Mouse (Mus musculus): ENCODE data around the gene Slc9b1. TPM values are rescaled to one million over a fixed set of nuclear protein-coding genes. Genes with fewer than 3 reads are reported as not detected.
A peak's percentile ranks its signal among the peaks of the same experiment; 100 is the strongest.

Slc9b1 gene
- polyA plus RNA-seq (2014; fragmentation: Nextera tagmentation; extraction: Ambion mirVana) = 0.17 TPM in 1 of 2 replicates, not detected in the other

DNA sequence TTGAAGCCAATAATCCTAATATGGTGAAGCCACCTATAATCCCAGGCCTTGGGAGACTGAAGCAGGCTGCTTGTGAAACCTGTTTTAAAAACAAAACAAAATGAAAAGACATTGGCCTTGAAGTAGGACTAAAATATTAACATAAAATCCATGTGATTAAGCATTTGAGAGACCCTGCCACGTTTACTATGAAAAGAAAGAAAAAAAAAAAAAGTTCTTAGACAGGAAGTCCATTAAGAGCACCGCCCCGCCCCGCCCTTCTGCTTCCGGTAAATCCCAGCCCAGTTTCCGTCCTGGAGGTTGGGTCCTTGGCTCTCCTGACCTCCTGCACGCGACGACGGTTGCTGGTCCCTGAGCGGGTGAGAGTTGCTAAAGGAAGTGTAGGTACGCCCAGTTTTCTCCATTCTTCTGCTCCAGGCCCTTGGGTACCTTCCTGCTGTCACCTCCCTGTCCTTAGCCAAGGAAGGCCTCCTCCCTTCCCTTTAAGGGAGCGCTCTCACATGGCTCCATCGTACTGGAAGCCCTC lies at the start of gene Slc9b1:
Gene Slc9b1, plus strand, starts transcription at position 291 of the 526 bp plus-strand sequence.
- no peak within 1 kb of the TSS for H3K4me2 ChIP-seq (ENCODE audit: low read depth)
- DNase-seq (ENCODE audit: low spot score) (no peak), ATAC-seq (ENCODE audit: insufficient read depth, low FRiP score, low TSS enrichment) (no peak)
- no peaks in the 10 kb centered on the region for H3K36me3 ChIP-seq (ENCODE audit: control insufficient read depth, insufficient read depth, low read length)
- H3K9me3 ChIP-seq (ENCODE audit: control insufficient read depth, low read length) = no peaks in the 10 kb centered on the region
- H3K27ac ChIP-seq (ENCODE audit: low read depth, low read length) = no peak within 1 kb of the TSS
- WGBS = 86% methylated on average over 14 of the region's 14 CpGs
- no peaks in the 10 kb centered on the region for H3K4me1 ChIP-seq (ENCODE audit: control insufficient read depth, insufficient read depth, low read length)
- no peak within 1 kb of the TSS for H3K9ac ChIP-seq (ENCODE audit: low read length)
- H3K27me3 ChIP-seq (ENCODE audit: control insufficient read depth, insufficient read depth, low read length) = no peaks in the 10 kb centered on the region
- H3K4me3 ChIP-seq (ENCODE audit: low read depth, low read length) = no peak within 1 kb of the TSS

GRCm38 (mm10) chr3:135298560-135298959 lies 49.3 kb upstream of the Slc9b1 start:
- Histone ChIP-seq H3K27me3 (ENCODE audit: control insufficient read depth, insufficient read depth, low read length) (no peaks in the 10 kb centered on the region), H3K27ac (ENCODE audit: low read depth, low read length) (no peak overlapping the region), H3K9me3 (ENCODE audit: control insufficient read depth, low read length) (no peaks in the 10 kb centered on the region), H3K9ac (ENCODE audit: low read length) (no peak overlapping the region), H3K4me1 (ENCODE audit: control insufficient read depth, insufficient read depth, low read length) (no peaks in the 10 kb centered on the region), H3K36me3 (ENCODE audit: control insufficient read depth, insufficient read depth, low read length) (no peaks in the 10 kb centered on the region), H3K4me3 (ENCODE audit: low read depth, low read length) (no peak overlapping the region), H3K4me2 (ENCODE audit: low read depth) (no peak overlapping the region)
- DNase-seq (ENCODE audit: low spot score) (no peak), ATAC-seq (ENCODE audit: insufficient read depth, low FRiP score, low TSS enrichment) (no peak)
- 90% methylated on average over 3 of the region's 3 CpGs for WGBS

DNA sequence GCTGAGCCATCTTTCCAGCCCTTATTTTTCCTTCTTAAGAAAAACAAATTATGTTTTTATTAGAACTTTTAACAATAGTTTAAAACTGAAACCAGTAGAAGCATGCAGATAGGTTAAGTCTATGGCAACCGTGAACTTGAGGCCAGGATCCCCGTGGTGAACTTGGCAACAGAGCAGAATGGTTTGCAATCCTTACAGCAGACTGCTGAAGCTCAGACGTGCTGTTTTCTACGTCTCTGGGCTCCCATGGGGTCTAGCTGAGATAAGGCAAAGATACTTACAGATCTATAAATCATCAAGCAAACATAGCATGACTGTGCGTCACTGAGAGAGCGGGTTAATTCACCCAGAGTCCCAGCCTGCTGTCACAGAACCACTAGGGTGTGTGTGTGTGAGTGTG lies 47.7 kb upstream of the Slc9b1 start:
- H3K9me3 ChIP-seq (ENCODE audit: control insufficient read depth, low read length) = no peaks in the 10 kb centered on the region
- H3K27me3 ChIP-seq (ENCODE audit: control insufficient read depth, insufficient read depth, low read length) = no peaks in the 10 kb centered on the region
- no peak overlapping the region for H3K27ac ChIP-seq (ENCODE audit: low read depth, low read length)
- DNase-seq (ENCODE audit: low spot score) (no peak), ATAC-seq (ENCODE audit: insufficient read depth, low FRiP score, low TSS enrichment) (no peak)
- H3K4me2 ChIP-seq (ENCODE audit: low read depth) = no peak overlapping the region
- no peak overlapping the region for H3K9ac ChIP-seq (ENCODE audit: low read length)
- 63% methylated on average over 6 of the region's 6 CpGs for WGBS
- no peaks in the 10 kb centered on the region for H3K36me3 ChIP-seq (ENCODE audit: control insufficient read depth, insufficient read depth, low read length)
- H3K4me3 ChIP-seq (ENCODE audit: low read depth, low read length) = no peak overlapping the region
- H3K4me1 ChIP-seq (ENCODE audit: control insufficient read depth, insufficient read depth, low read length) = no peaks in the 10 kb centered on the region; the same call in 1 of the 2 replicates

- no peak for ATAC-seq (ENCODE audit: insufficient read depth, low FRiP score, low TSS enrichment)
- Histone ChIP-seq H3K27ac (ENCODE audit: low read depth, low read length) (no peak overlapping the region), H3K4me2 (ENCODE audit: low read depth) (no peak overlapping the region), H3K4me1 (ENCODE audit: control insufficient read depth, insufficient read depth, low read length) (no peaks in the 10 kb centered on the region; the same call in 1 of the 2 replicates), H3K36me3 (ENCODE audit: control insufficient read depth, insufficient read depth, low read length) (no peaks in the 10 kb centered on the region), H3K9me3 (ENCODE audit: control insufficient read depth, low read length) (no peaks in the 10 kb centered on the region), H3K27me3 (ENCODE audit: control insufficient read depth, insufficient read depth, low read length) (no peaks in the 10 kb centered on the region), H3K4me3 (ENCODE audit: low read depth, low read length) (no peak overlapping the region), H3K9ac (ENCODE audit: low read length) (no peak overlapping the region)
- WGBS = 18% methylated on average over 6 of the region's 6 CpGs
- DNase-seq (ENCODE audit: low spot score) = no peak
These were observed 43.8 kb upstream of the Slc9b1 start for GRCm38 (mm10) chr3:135304060-135304459.

- Histone ChIP-seq H3K4me1 (ENCODE audit: control insufficient read depth, insufficient read depth, low read length) (no peaks in the 10 kb centered on the region; the same call in 1 of the 2 replicates), H3K9me3 (ENCODE audit: control insufficient read depth, low read length) (no peaks in the 10 kb centered on the region), H3K27ac (ENCODE audit: low read depth, low read length) (no peak overlapping the region), H3K36me3 (ENCODE audit: control insufficient read depth, insufficient read depth, low read length) (no peaks in the 10 kb centered on the region), H3K4me3 (ENCODE audit: low read depth, low read length) (no peak overlapping the region), H3K4me2 (ENCODE audit: low read depth) (peak overlapping the region; percentile 12; the same call in 1 of the 2 replicates), H3K27me3 (ENCODE audit: control insufficient read depth, insufficient read depth, low read length) (no peaks in the 10 kb centered on the region), H3K9ac (ENCODE audit: low read length) (no peak overlapping the region)
- WGBS = 20% methylated on average over 9 of the region's 9 CpGs
- ATAC-seq (ENCODE audit: insufficient read depth, low FRiP score, low TSS enrichment) (no peak), DNase-seq (ENCODE audit: low spot score) (no peak)
These were observed 43.3 kb upstream of the Slc9b1 start for GRCm38 (mm10) chr3:135304566-135304965.

- peak within 1 kb of the TSS; percentile 53 for H3K4me2 ChIP-seq (ENCODE audit: low read depth)
- ATAC-seq (ENCODE audit: insufficient read depth, low FRiP score, low TSS enrichment) (peak; percentile 73), DNase-seq (ENCODE audit: low spot score) (peak; percentile 48)
- 11% methylated on average over 26 of the region's 28 CpGs for WGBS
- peak within 1 kb of the TSS; percentile 23 for H3K4me3 ChIP-seq (ENCODE audit: low read depth, low read length)
- no peak within 1 kb of the TSS for H3K27ac ChIP-seq (ENCODE audit: low read depth, low read length)
- no peaks in the 10 kb centered on the region for H3K36me3 ChIP-seq (ENCODE audit: control insufficient read depth, insufficient read depth, low read length)
- no peaks in the 10 kb centered on the region for H3K9me3 ChIP-seq (ENCODE audit: control insufficient read depth, low read length)
- no peaks in the 10 kb centered on the region; the same call in 1 of the 2 replicates for H3K4me1 ChIP-seq (ENCODE audit: control insufficient read depth, insufficient read depth, low read length)
- H3K27me3 ChIP-seq (ENCODE audit: control insufficient read depth, insufficient read depth, low read length) = no peaks in the 10 kb centered on the region
- H3K9ac ChIP-seq (ENCODE audit: low read length) = peak within 1 kb of the TSS; percentile 35
These were observed 40.2 kb upstream of the Slc9b1 start, which contains the start of gene Slc9b2 for GRCm38 (mm10) chr3:135307411-135308259. Slc9b2 (plus strand) TSS chr3:135307700.

DNA sequence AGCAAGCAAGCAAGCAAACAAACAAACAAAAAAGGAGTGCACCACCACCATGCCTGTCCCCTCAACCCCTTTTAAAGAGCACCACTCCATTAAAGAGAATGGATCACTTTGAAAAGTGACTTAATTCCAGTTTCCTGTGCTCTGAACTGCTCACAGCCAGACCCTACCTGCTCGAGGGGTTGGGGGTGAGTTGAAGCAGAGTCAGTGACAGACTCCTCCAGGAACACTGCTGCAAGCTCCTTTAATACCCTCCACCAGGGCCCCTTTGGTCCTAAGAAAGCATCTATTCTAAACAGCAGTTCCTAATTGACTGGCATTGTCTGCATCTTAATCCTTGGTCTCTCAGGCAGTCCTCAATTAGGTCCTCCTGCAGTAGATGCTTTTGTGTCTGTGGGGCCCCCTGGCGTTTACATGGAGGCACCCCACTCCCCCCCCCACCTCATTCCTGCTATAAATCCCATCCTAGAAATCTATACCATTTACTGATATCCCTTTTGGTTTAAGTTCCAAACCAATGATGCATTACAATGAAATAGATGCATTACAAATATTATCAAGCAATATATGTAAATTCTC lies 34.8 kb upstream of the Slc9b1 start:
- Histone ChIP-seq H3K27me3 (ENCODE audit: control insufficient read depth, insufficient read depth, low read length) (no peaks in the 10 kb centered on the region), H3K4me1 (ENCODE audit: control insufficient read depth, insufficient read depth, low read length) (no peaks in the 10 kb centered on the region)
- DNase-seq (ENCODE audit: low spot score) = no peak

DNA sequence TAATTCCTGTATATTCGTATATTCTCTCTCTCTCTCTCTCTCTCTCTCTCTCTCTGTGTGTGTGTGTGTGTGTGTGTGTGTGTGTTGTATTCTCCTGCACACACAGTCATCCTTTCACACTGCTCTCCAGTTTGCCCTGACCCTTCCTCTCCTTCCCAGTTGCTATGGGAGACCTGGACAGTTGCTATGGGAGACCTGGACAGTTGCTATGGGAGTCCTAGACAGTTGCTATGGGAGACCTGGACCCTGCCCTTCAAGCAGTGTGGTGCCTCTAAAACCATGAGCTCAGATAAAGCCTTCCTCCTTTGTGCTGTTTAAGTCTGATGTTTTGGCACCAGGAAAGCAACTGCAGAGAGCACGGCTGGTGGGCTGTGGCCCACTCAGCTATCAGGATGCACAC lies 34.1 kb upstream of the Slc9b1 start:
- H3K27ac ChIP-seq (ENCODE audit: low read depth, low read length) = no peak overlapping the region
- H3K36me3 ChIP-seq (ENCODE audit: control insufficient read depth, insufficient read depth, low read length) = no peaks in the 10 kb centered on the region
- H3K9me3 ChIP-seq (ENCODE audit: control insufficient read depth, low read length) = no peaks in the 10 kb centered on the region
- H3K9ac ChIP-seq (ENCODE audit: low read length) = no peak overlapping the region
- H3K4me2 ChIP-seq (ENCODE audit: low read depth) = no peak overlapping the region
- DNase-seq (ENCODE audit: low spot score) (peak; percentile 34), ATAC-seq (ENCODE audit: insufficient read depth, low FRiP score, low TSS enrichment) (0 out of 2 replicates have a peak, but pooled peaks have one; percentile 23)
- no peaks in the 10 kb centered on the region for H3K27me3 ChIP-seq (ENCODE audit: control insufficient read depth, insufficient read depth, low read length)
- WGBS = 61% methylated on average over 2 of the region's 2 CpGs
- no peaks in the 10 kb centered on the region for H3K4me1 ChIP-seq (ENCODE audit: control insufficient read depth, insufficient read depth, low read length)
- H3K4me3 ChIP-seq (ENCODE audit: low read depth, low read length) = no peak overlapping the region

More for the DNA sequence above, 34.8 kb upstream of the Slc9b1 start:
- Histone ChIP-seq H3K9me3 (ENCODE audit: control insufficient read depth, low read length) (no peaks in the 10 kb centered on the region), H3K27ac (ENCODE audit: low read depth, low read length) (no peak overlapping the region), H3K4me2 (ENCODE audit: low read depth) (no peak overlapping the region), H3K4me3 (ENCODE audit: low read depth, low read length) (no peak overlapping the region), H3K9ac (ENCODE audit: low read length) (no peak overlapping the region), H3K36me3 (ENCODE audit: control insufficient read depth, insufficient read depth, low read length) (no peaks in the 10 kb centered on the region)
- 34% methylated on average over 2 of the region's 2 CpGs for WGBS
- ATAC-seq (ENCODE audit: insufficient read depth, low FRiP score, low TSS enrichment) = no peak

Data from neural tube, embryonic 11.5 days (tissue).